Mouse (Mus musculus) testis, postnatal 14 days (tissue): ENCODE results near the gene Myh9.

Experiments used
- DNase-seq: peaks from one replicate; pipeline ENCODE4 v3.0.0; 2021; ENCODE audit warnings: low spot score

Gene Myh9

GRCm38 (mm10) chr15:77828242-77828641, 13.7 kb downstream of the Myh9 start:
- no peak for DNase-seq

- no peak for DNase-seq
Observed at GRCm38 (mm10) chr15:77827794-77828193, 14.2 kb downstream of the Myh9 start.

- DNase-seq, result no peak
Observed at GRCm38 (mm10) chr15:77827379-77827778, 14.6 kb downstream of the Myh9 start.

- DNase-seq, result no peak
Observed at GRCm38 (mm10) chr15:77825382-77825781, 16.6 kb downstream of the Myh9 start.

- DNase-seq, result no peak
Observed at GRCm38 (mm10) chr15:77824321-77824720, 17.7 kb downstream of the Myh9 start.

GRCm38 (mm10) chr15:77823634-77824033, 18.3 kb downstream of the Myh9 start:
- DNase-seq, result no peak

GRCm38 (mm10) chr15:77823196-77823595, 18.8 kb downstream of the Myh9 start:
- no peak for DNase-seq

- no peak for DNase-seq
Observed at GRCm38 (mm10) chr15:77822671-77823070, 19.3 kb downstream of the Myh9 start.

- DNase-seq, result no peak
Observed at GRCm38 (mm10) chr15:77822057-77822466, 19.9 kb downstream of the Myh9 start.

GRCm38 (mm10) chr15:77821424-77821823, 20.6 kb downstream of the Myh9 start:
- no peak for DNase-seq

- DNase-seq, result no peak
Observed at GRCm38 (mm10) chr15:77820480-77821163, 21.4 kb downstream of the Myh9 start.

- DNase-seq, result no peak
Observed at GRCm38 (mm10) chr15:77819894-77820387, 22.0 kb downstream of the Myh9 start.

- DNase-seq, result no peak
Observed at GRCm38 (mm10) chr15:77818556-77819158, 23.3 kb downstream of the Myh9 start.

GRCm38 (mm10) chr15:77817417-77817816, 24.6 kb downstream of the Myh9 start:
- DNase-seq, result no peak

GRCm38 (mm10) chr15:77816601-77816950, 25.4 kb downstream of the Myh9 start:
- no peak for DNase-seq

GRCm38 (mm10) chr15:77815867-77816600, 25.9 kb downstream of the Myh9 start:
- DNase-seq, result no peak

GRCm38 (mm10) chr15:77813639-77814375, 28.2 kb downstream of the Myh9 start:
- DNase-seq, result no peak

GRCm38 (mm10) chr15:77812578-77812977, 29.4 kb downstream of the Myh9 start:
- no peak for DNase-seq

- no peak for DNase-seq
Observed at GRCm38 (mm10) chr15:77811099-77811760, 30.7 kb downstream of the Myh9 start.

- DNase-seq, result no peak
Observed at GRCm38 (mm10) chr15:77810416-77811098, 31.4 kb downstream of the Myh9 start.

- DNase-seq, result no peak
Observed at GRCm38 (mm10) chr15:77809434-77809833, 32.5 kb downstream of the Myh9 start.
